Mouse (Mus musculus) activated CD4-positive, CD25-positive, alpha-beta regulatory T cell, adult 4 months (primary cell): ENCODE results near the gene Obox1. TPM values are rescaled to one million over a fixed set of nuclear protein-coding genes. Genes with fewer than 3 reads are reported as not detected.
"Not testable (repeated sequence)": the region's sequence is repeated elsewhere in the genome, so short reads cannot be mapped to it uniquely, and the experiment has no call there.

Source experiments
- ATAC-seq: one replicate; pipeline ENCODE4 v1.8.0; 2017
- polyA plus RNA-seq, 2 experiments: library from polyadenylated mRNA; unstranded; fragments of 100-300 nt; shearing (Covaris generic); gene quantifications; one replicate each; pipeline ENCODE4 v1.2.1; 2017

Gene Obox1
- not detected for polyA plus RNA-seq

GRCm38 (mm10) chr7:15388421-15388998 lies at the start of gene Obox1, which contains the start of gene Obox2:
Obox1 (plus strand) TSS chr7:15388948.
Obox2 (plus strand) TSS chr7:15388721.
- not testable (repeated sequence) for ATAC-seq

- ATAC-seq = not testable (repeated sequence)
Observed at GRCm38 (mm10) chr7:15399147-15399874, 10.6 kb downstream of the Obox1 start.

- not testable (repeated sequence) for ATAC-seq
Observed at GRCm38 (mm10) chr7:15406816-15407215, 18.1 kb downstream of the Obox1 start.

- ATAC-seq = not testable (repeated sequence)
Observed at GRCm38 (mm10) chr7:15418046-15418445, 29.3 kb downstream of the Obox1 start.

GRCm38 (mm10) chr7:15425537-15425936 lies 36.8 kb downstream of the Obox1 start:
- ATAC-seq = not testable (repeated sequence)

- ATAC-seq = not testable (repeated sequence)
Observed at GRCm38 (mm10) chr7:15509411-15509810, 120.7 kb downstream of the Obox1 start.

Other genes starting within 250 kb of the Obox1 start
- not detected for gene Obox2, start 227 bp upstream of the Obox1 start, polyA plus RNA-seq